Comparison of ENCODE assay signal across 22 mouse cellular contexts in the genomic region with DNA sequence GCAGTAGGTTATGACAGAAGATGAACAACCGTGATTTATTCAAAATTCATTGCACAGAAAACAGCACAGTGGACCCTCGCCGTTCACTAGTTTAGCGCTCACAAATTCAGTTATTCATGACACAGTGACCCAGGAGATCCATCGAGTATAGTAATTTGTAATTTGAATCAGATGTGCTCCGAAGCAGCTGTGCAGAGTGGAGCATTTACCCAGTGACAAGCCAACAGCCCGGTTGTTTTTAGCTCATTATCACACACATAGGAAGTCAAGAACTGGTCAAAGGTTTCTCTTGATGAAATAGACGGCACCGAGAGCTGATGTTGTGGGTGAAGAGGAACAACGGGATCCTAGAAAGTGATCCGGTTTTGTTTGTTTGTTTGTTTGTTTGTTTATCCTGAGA.
DNase-seq lines count a peak whose midpoint lies in the region; ATAC-seq lines count a peak whose summit lies in the region.
"Had no signal": no experiment of that assay in that cellular context is flagged by ENCODE, and none has a peak within 500 bp of the region (broad histone marks: within the 10 kb centered on the region; RNA-seq: fewer than 3 reads in every experiment).

No protein-coding gene starts in this region.

- H3K36me3 ChIP-seq in hindbrain, embryonic 11.5 days (ENCODE audit: control insufficient read depth, insufficient read depth, low read length): no peaks in the 10 kb centered on the region
- no peaks in the 10 kb centered on the region for H3K36me3 ChIP-seq in hindbrain, embryonic 10.5 days
- no peaks in the 10 kb centered on the region for H3K36me3 ChIP-seq in embryonic facial prominence, embryonic 14.5 days (ENCODE audit: control insufficient read depth, insufficient read depth, low read length)
- H3K36me3 ChIP-seq in limb, embryonic 13.5 days: no peaks in the 10 kb centered on the region

- no peak overlapping the region for H3K4me2 ChIP-seq in hindbrain, embryonic 11.5 days (replicated peaks; ENCODE audit: low read depth, low read length)
- H3K4me2 ChIP-seq in embryonic facial prominence, embryonic 14.5 days (ENCODE audit: low read depth, low read length): peak overlapping the region; percentile 4; the same call in 1 of the 2 replicates
- H3K4me2 ChIP-seq in limb, embryonic 13.5 days (replicated peaks): peak overlapping the region; percentile 11; the same call in 1 of the 2 replicates
- H3K4me2 ChIP-seq: limb, embryonic 15.5 days had no signal

- H3K4me3 ChIP-seq in hindbrain, embryonic 11.5 days (ENCODE audit: low read depth, low read length): no peak overlapping the region
- no peak overlapping the region for H3K4me3 ChIP-seq in hindbrain, embryonic 10.5 days
- H3K4me3 ChIP-seq in embryonic facial prominence, embryonic 14.5 days (ENCODE audit: low read depth, low read length): no peak overlapping the region
- H3K4me3 ChIP-seq in limb, embryonic 13.5 days: no peak overlapping the region
- H3K4me3 ChIP-seq: erythroblast, embryonic 14.5 days; gastrocnemius, adult 2 months; left cerebral cortex, adult 2 months; limb, embryonic 15.5 days had no signal

- no peaks in the 10 kb centered on the region for H3K27me3 ChIP-seq in hindbrain, embryonic 11.5 days (ENCODE audit: control insufficient read depth, insufficient read depth, low read length)
- H3K27me3 ChIP-seq in hindbrain, embryonic 10.5 days (ENCODE audit: insufficient read depth, poor library complexity, severe bottlenecking): no peaks in the 10 kb centered on the region
- H3K27me3 ChIP-seq in embryonic facial prominence, embryonic 14.5 days (replicated peaks; ENCODE audit: control insufficient read depth, insufficient read depth, low read length): no peaks in the 10 kb centered on the region
- H3K27me3 ChIP-seq in limb, embryonic 13.5 days: no peaks in the 10 kb centered on the region
- H3K27me3 ChIP-seq: CH12.LX; limb, embryonic 15.5 days had no signal

- no peaks in the 10 kb centered on the region for H3K4me1 ChIP-seq in hindbrain, embryonic 11.5 days (replicated peaks; ENCODE audit: control insufficient read depth, insufficient read depth, low read length)
- H3K4me1 ChIP-seq in hindbrain, embryonic 10.5 days (replicated peaks): peaks cover 15% of the 10 kb centered on the region
- peaks cover 13% of the 10 kb centered on the region; the same call in 1 of the 2 replicates for H3K4me1 ChIP-seq in embryonic facial prominence, embryonic 14.5 days (ENCODE audit: control insufficient read depth, insufficient read depth, low read length)
- peaks cover 29% of the 10 kb centered on the region for H3K4me1 ChIP-seq in limb, embryonic 13.5 days

- no peak overlapping the region for H3K27ac ChIP-seq in hindbrain, embryonic 11.5 days (ENCODE audit: low read depth, low read length)
- no peak overlapping the region for H3K27ac ChIP-seq in hindbrain, embryonic 10.5 days
- H3K27ac ChIP-seq in embryonic facial prominence, embryonic 14.5 days (replicated peaks; ENCODE audit: low read depth, low read length): no peak overlapping the region
- H3K27ac ChIP-seq in limb, embryonic 13.5 days: no peak overlapping the region
- H3K27ac ChIP-seq: gastrocnemius, adult 2 months; left cerebral cortex, adult 2 months; limb, embryonic 15.5 days had no signal

- H3K9ac ChIP-seq in hindbrain, embryonic 11.5 days (ENCODE audit: low read depth, low read length): no peak overlapping the region
- no peak overlapping the region for H3K9ac ChIP-seq in embryonic facial prominence, embryonic 14.5 days (ENCODE audit: low read depth, low read length)
- H3K9ac ChIP-seq in limb, embryonic 13.5 days: no peak overlapping the region
- H3K9ac ChIP-seq: limb, embryonic 15.5 days had no signal

- DNase-seq in hindbrain, embryonic 11.5 days (ENCODE audit: low spot score): no peak
- DNase-seq in hindbrain, embryonic 10.5 days (ENCODE audit: low spot score): no peak
- peak; percentile 60 for DNase-seq in adipocyte (ENCODE audit: low spot score)
- DNase-seq in embryonic facial prominence, embryonic 14.5 days (ENCODE audit: low spot score): peak; percentile 58
- DNase-seq in testis, postnatal 10 days (ENCODE audit: low spot score): no peak
- DNase-seq in cerebellum, adult 11-12 months: no peak
- DNase-seq in frontal cortex, postnatal 14 days (ENCODE audit: low spot score in 2 of 2): no peak
- DNase-seq: adrenal gland, adult 8-10 months; cerebellum, adult 11 months; gastrocnemius, adult 2 months; heart, adult 18-20 months; kidney, adult 11 months; kidney, postnatal 25 days; lung, postnatal 14 days; retina, postnatal 1 day; right cerebral cortex, postnatal 4 days had no signal

- ATAC-seq in hindbrain, embryonic 11.5 days (ENCODE audit: low FRiP score): peak; percentile 51; the same call in 1 of the 2 replicates
- no peak for ATAC-seq in embryonic facial prominence, embryonic 14.5 days (ENCODE audit: low read depth)
- ATAC-seq in limb, embryonic 13.5 days (ENCODE audit: low FRiP score, low read depth): peak; percentile 39
- ATAC-seq: forebrain, embryonic 16.5 days had no signal

- H3K9me3 ChIP-seq in hindbrain, embryonic 11.5 days (ENCODE audit: control insufficient read depth, low read length): no peaks in the 10 kb centered on the region
- H3K9me3 ChIP-seq in hindbrain, embryonic 10.5 days: no peaks in the 10 kb centered on the region; the same call in 1 of the 2 replicates
- H3K9me3 ChIP-seq in embryonic facial prominence, embryonic 14.5 days (ENCODE audit: control insufficient read depth, low read length): 0 out of 2 replicates have a peak, but pooled peaks cover 4% of the 10 kb centered on the region
- no peaks in the 10 kb centered on the region for H3K9me3 ChIP-seq in limb, embryonic 13.5 days
- H3K9me3 ChIP-seq: limb, embryonic 15.5 days had no signal

- WGBS in hindbrain, embryonic 11.5 days: 55% methylated on average over 11 of the region's 11 CpGs
- WGBS in hindbrain, embryonic 10.5 days: 70% methylated on average over 11 of the region's 11 CpGs
- WGBS in embryonic facial prominence, embryonic 14.5 days: 33% methylated on average over 11 of the region's 11 CpGs
- 23% methylated on average over 11 of the region's 11 CpGs for WGBS in limb, embryonic 13.5 days

Comparison
In these comparisons a context has a peak if more than half of its experiments do, and no peak if none do; other contexts are left out.
1. DNase-seq: peak in adipocyte (single experiment) and embryonic facial prominence, embryonic 14.5 days (single experiment); none in hindbrain, embryonic 11.5 days (single experiment), hindbrain, embryonic 10.5 days (single experiment), testis, postnatal 10 days (single experiment), cerebellum, adult 11-12 months (single experiment) and frontal cortex, postnatal 14 days (0 of 2).